Mouse (Mus musculus) MEL (cell line): Measurements from ENCODE around the gene Immp2l. TPM values are rescaled to one million over a fixed set of nuclear protein-coding genes. Genes with fewer than 3 reads are reported as not detected.

ENCODE experiments used
- DNase-seq: peaks from one replicate; pipeline ENCODE4 v3.0.0; 2011; ENCODE audit warnings: low read depth, low spot score
- H3K27ac ChIP-seq: 2 replicates; pipeline ENCODE4 v1.5.1; 2012; ENCODE audit warnings: low read depth, mild to moderate bottlenecking, control low read depth, low read length, moderate library complexity; ENCODE audit not compliant: control insufficient read depth
- H3K27me3 ChIP-seq, 2 experiments: fragments of 150-350 bp in 1 of 2; sonication (generic) in 1 of 2; 2 replicates each; pipeline ENCODE4 v1.6.1; 2012; ENCODE audit warnings: low read length in 2 of 2, mild to moderate bottlenecking in 2 of 2, improper control_type of control experiment in 1 of 2, moderate library complexity in 1 of 2; ENCODE audit not compliant: insufficient read depth in 2 of 2, control insufficient read depth in 1 of 2
- H3K36me3 ChIP-seq, 2 experiments: 2 replicates each; pipeline ENCODE4 v1.6.1; 2012 to 2014; ENCODE audit warnings: low read length in 2 of 2, improper control_type of control experiment in 1 of 2, inconsistent platforms in 1 of 2, mild to moderate bottlenecking in 1 of 2; ENCODE audit not compliant: insufficient read depth in 2 of 2, control insufficient read depth in 1 of 2
- H3K4me1 ChIP-seq, 2 experiments: fragments of 150-350 bp in 1 of 2; sonication (generic) in 1 of 2; 2 replicates each; pipeline ENCODE4 v1.6.1; 2012; ENCODE audit warnings: low read length in 2 of 2, improper control_type of control experiment in 1 of 2, mild to moderate bottlenecking in 1 of 2; ENCODE audit not compliant: insufficient read depth in 2 of 2, control insufficient read depth in 1 of 2
- H3K4me3 ChIP-seq, 2 experiments: fragments of 150-350 bp in 1 of 2; sonication (generic) in 1 of 2; 2 replicates each; pipeline ENCODE4 v1.5.1; 2012; ENCODE audit warnings: low read depth in 2 of 2, low read length in 2 of 2, mild to moderate bottlenecking in 2 of 2, moderate library complexity in 2 of 2, control low read depth in 1 of 2, improper control_type of control experiment in 1 of 2; ENCODE audit not compliant: control insufficient read depth in 1 of 2, insufficient read depth in 1 of 2
- H3K79me2 ChIP-seq: 2 replicates; pipeline ENCODE4 v1.6.1; 2012; ENCODE audit warnings: mild to moderate bottlenecking, low read length, moderate library complexity; ENCODE audit not compliant: control insufficient read depth, poor library complexity, insufficient read depth
- H3K9ac ChIP-seq: 2 replicates; pipeline ENCODE4 v1.6.1; 2012; ENCODE audit warnings: low read depth, mild to moderate bottlenecking, control low read depth, low read length, moderate library complexity; ENCODE audit not compliant: control insufficient read depth, poor library complexity, severe bottlenecking
- H3K9me3 ChIP-seq: fragments of 150-350 bp; sonication (generic); replicated peaks from 2 replicates; pipeline ENCODE4 v1.6.1; 2012; ENCODE audit warnings: mild to moderate bottlenecking, low read length, improper control_type of control experiment, moderate library complexity; ENCODE audit not compliant: insufficient read depth
- CHD1 ChIP-seq: IDR thresholded peaks from 2 replicates; pipeline ENCODE4 v1.6.1; 2012; ENCODE audit warnings: low read depth, mild to moderate bottlenecking, inconsistent platforms, low read length, improper control_type of control experiment
- CHD2 ChIP-seq: IDR thresholded peaks from 2 replicates; pipeline ENCODE4 v1.6.1; 2011; ENCODE audit warnings: low read length, improper control_type of control experiment
- CTCF ChIP-seq, 3 experiments: IDR thresholded peaks in 2 of 3; conservative IDR thresholded peaks in 1 of 3; 2 replicates each; pipeline ENCODE4 v1.5.1; 2011 to 2012; ENCODE audit warnings: low read length in 3 of 3, low read depth in 2 of 3, mild to moderate bottlenecking in 2 of 3, improper control_type of control experiment in 1 of 3, inconsistent platforms in 1 of 3, mixed read lengths in 1 of 3, moderate library complexity in 1 of 3; ENCODE audit not compliant: control insufficient read depth in 1 of 3, insufficient read depth in 1 of 3, poor library complexity in 1 of 3, severe bottlenecking in 1 of 3
- E2F4 ChIP-seq: IDR thresholded peaks from 2 replicates; pipeline ENCODE4 v1.6.1; 2011; ENCODE audit warnings: low read depth, low read length, improper control_type of control experiment, borderline replicate concordance
- ELF1 ChIP-seq: IDR thresholded peaks from 2 replicates; pipeline ENCODE4 v1.6.1; 2014; ENCODE audit warnings: low read depth, mild to moderate bottlenecking, inconsistent platforms, low read length, improper control_type of control experiment, moderate library complexity
- EP300 ChIP-seq, 2 experiments: IDR thresholded peaks; 2 replicates each; pipeline ENCODE4 v1.6.1; 2011; ENCODE audit warnings: improper control_type of control experiment in 2 of 2, low read length in 2 of 2, low read depth in 1 of 2, mild to moderate bottlenecking in 1 of 2
- ETS1 ChIP-seq: IDR thresholded peaks from 2 replicates; pipeline ENCODE4 v1.6.1; 2012; ENCODE audit warnings: low read depth, mild to moderate bottlenecking, inconsistent platforms, low read length, improper control_type of control experiment, moderate library complexity
- GABPA ChIP-seq: IDR thresholded peaks from 2 replicates; pipeline ENCODE4 v1.6.1; 2012; ENCODE audit warnings: low read depth, mild to moderate bottlenecking, inconsistent platforms, low read length, improper control_type of control experiment, moderate library complexity
- HCFC1 ChIP-seq: IDR thresholded peaks from 2 replicates; pipeline ENCODE4 v1.6.1; 2012; ENCODE audit warnings: low read depth, mild to moderate bottlenecking, inconsistent platforms, low read length, improper control_type of control experiment, moderate library complexity
- JUND ChIP-seq: IDR thresholded peaks from 2 replicates; pipeline ENCODE4 v1.6.1; 2011; ENCODE audit warnings: low read depth, mild to moderate bottlenecking, improper control_type of control experiment, low read length
- MAX ChIP-seq: IDR thresholded peaks from 2 replicates; pipeline ENCODE4 v1.6.1; 2011; ENCODE audit warnings: low read length, improper control_type of control experiment
- MEF2A ChIP-seq: IDR thresholded peaks from 2 replicates; pipeline ENCODE4 v1.6.1; 2014; ENCODE audit warnings: low read depth, mild to moderate bottlenecking, inconsistent platforms, low read length, improper control_type of control experiment; ENCODE audit not compliant: poor library complexity, insufficient replicate concordance, severe bottlenecking; ENCODE audit errors: extremely low read depth
- MXI1 ChIP-seq: IDR thresholded peaks from 2 replicates; pipeline ENCODE4 v1.6.1; 2011; ENCODE audit warnings: mild to moderate bottlenecking, low read depth, low read length, improper control_type of control experiment
- MYB ChIP-seq: IDR thresholded peaks from 2 replicates; pipeline ENCODE4 v1.6.1; 2011; ENCODE audit warnings: mild to moderate bottlenecking, low read depth, low read length, improper control_type of control experiment
- NELFE ChIP-seq: IDR thresholded peaks from 2 replicates; pipeline ENCODE4 v1.6.1; 2011; ENCODE audit warnings: low read depth, low read length, improper control_type of control experiment
- NRF1 ChIP-seq: IDR thresholded peaks from 2 replicates; pipeline ENCODE4 v1.6.1; 2014; ENCODE audit warnings: low read depth, mild to moderate bottlenecking, inconsistent platforms, low read length, improper control_type of control experiment, moderate library complexity; ENCODE audit not compliant: poor library complexity, insufficient read depth, severe bottlenecking
- POLR2A ChIP-seq, 2 experiments: IDR thresholded peaks; 2 replicates each; pipeline ENCODE4 v1.6.1; 2011 to 2012; ENCODE audit warnings: low read length in 2 of 2, mild to moderate bottlenecking in 2 of 2, control low read depth in 1 of 2, improper control_type of control experiment in 1 of 2, low read depth in 1 of 2, moderate library complexity in 1 of 2; ENCODE audit not compliant: control insufficient read depth in 1 of 2, insufficient read depth in 1 of 2, poor library complexity in 1 of 2
- POLR2AphosphoS2 ChIP-seq: IDR thresholded peaks from 2 replicates; pipeline ENCODE4 v1.6.1; 2011; ENCODE audit warnings: low read length, improper control_type of control experiment
- RCOR1 ChIP-seq: IDR thresholded peaks from 2 replicates; pipeline ENCODE4 v1.6.1; 2012; ENCODE audit warnings: low read depth, mild to moderate bottlenecking, inconsistent platforms, low read length, improper control_type of control experiment
- SIN3A ChIP-seq: IDR thresholded peaks from 2 replicates; pipeline ENCODE4 v1.6.1; 2012; ENCODE audit warnings: low read length, improper control_type of control experiment, inconsistent platforms
- TAL1 ChIP-seq: IDR thresholded peaks from 2 replicates; pipeline ENCODE4 v1.6.1; 2012; ENCODE audit warnings: mild to moderate bottlenecking, inconsistent platforms, low read length, moderate library complexity, mixed read lengths
- USF1 ChIP-seq: IDR thresholded peaks from 2 replicates; pipeline ENCODE4 v1.6.1; 2014; ENCODE audit warnings: low read depth, mild to moderate bottlenecking, inconsistent platforms, low read length, improper control_type of control experiment, moderate library complexity
- USF2 ChIP-seq, 2 experiments: IDR thresholded peaks; 2 replicates each; pipeline ENCODE4 v1.6.1; 2011 to 2012; ENCODE audit warnings: improper control_type of control experiment in 2 of 2, low read length in 2 of 2, borderline replicate concordance in 1 of 2, inconsistent platforms in 1 of 2, low read depth in 1 of 2, mild to moderate bottlenecking in 1 of 2; ENCODE audit not compliant: insufficient read depth in 1 of 2
- ZC3H11A ChIP-seq: IDR thresholded peaks from 2 replicates; pipeline ENCODE4 v1.6.1; 2012; ENCODE audit warnings: low read depth, mild to moderate bottlenecking, inconsistent platforms, low read length, improper control_type of control experiment
- ZKSCAN1 ChIP-seq: IDR thresholded peaks from 2 replicates; pipeline ENCODE4 v1.6.1; 2012; ENCODE audit warnings: low read depth, mild to moderate bottlenecking, inconsistent platforms, low read length, improper control_type of control experiment, moderate library complexity
- polyA plus RNA-seq, 2 experiments: library from polyadenylated mRNA; stranded (reverse) in 1 of 2; unstranded in 1 of 2; fragments of >175 nt in 1 of 2; fragments of >200 nt in 1 of 2; gene quantifications; 2 replicates each; pipeline versions ENCODE4 v1.2.1 to v1.2.4; 2012; ENCODE audit warnings: low replicate concordance in 2 of 2, low read depth in 1 of 2; ENCODE audit not compliant: insufficient read length in 2 of 2, insufficient read depth in 1 of 2, missing spikeins in 1 of 2
- total RNA-seq: library from RNA; depleted of rRNA; stranded (reverse); fragments of 300-350 nt; gene quantifications from 2 replicates; pipeline ENCODE4 v1.2.3, GENCODE M21; 2012

The Immp2l gene
- total and polyA plus RNA-seq, 3 experiments: 4.0 to 5.0 TPM; not detected in 1

GRCm38 (mm10) chr12:41347494-41347893 is 323.6 kb downstream of the Immp2l start:
- TF ChIP-seq TAL1: no peak
- TF ChIP-seq MXI1: no peak
- no peak for TF ChIP-seq E2F4
- TF ChIP-seq EP300 (IDR thresholded peaks at IDR 0.05; ENCODE audit: low read depth in 1 of 2, low read length in 2 of 2): no peak
- no peak for TF ChIP-seq ELF1
- no peak for TF ChIP-seq NELFE
- no peak for TF ChIP-seq CHD1
- no peak for TF ChIP-seq ZKSCAN1
- no peak for TF ChIP-seq JUND
- TF ChIP-seq GABPA: no peak
- no peak for TF ChIP-seq USF2 (IDR thresholded peaks at IDR 0.05; ENCODE audit: borderline replicate concordance in 1 of 2, insufficient read depth in 1 of 2, low read depth in 1 of 2, low read length in 2 of 2)
- no peak for TF ChIP-seq MYB
- no peak for TF ChIP-seq ETS1
- no peak for TF ChIP-seq RCOR1
- no peak for TF ChIP-seq HCFC1
- TF ChIP-seq MAX: no peak
- no peak for TF ChIP-seq NRF1
- no peak for TF ChIP-seq POLR2AphosphoS2
- Histone ChIP-seq H3K9me3 (no peaks in the 10 kb centered on the region), H3K4me1 (peaks cover 0 to 5% of the 10 kb centered on the region in 2 experiments; a peak in 3 of 4 replicates), H3K27ac (no peak overlapping the region), H3K79me2 (no peaks in the 10 kb centered on the region), H3K36me3 (peaks cover 0 to 7% of the 10 kb centered on the region in 2 experiments; a peak in 2 of 4 replicates), H3K27me3 (no peaks in the 10 kb centered on the region), H3K9ac (no peak overlapping the region), H3K4me3 (no peak overlapping the region)
- no peak for DNase-seq

GRCm38 (mm10) chr12:41349386-41349785 is 325.5 kb downstream of the Immp2l start:
- no peak overlapping the region for H3K9ac ChIP-seq
- H3K9me3 ChIP-seq: no peaks in the 10 kb centered on the region
- DNase-seq: peak; percentile 30
- peaks cover 0 to 7% of the 10 kb centered on the region in 2 experiments; a peak in 2 of 4 replicates for H3K36me3 ChIP-seq
- H3K27me3 ChIP-seq: no peaks in the 10 kb centered on the region
- no peaks in the 10 kb centered on the region for H3K79me2 ChIP-seq
- TF ChIP-seq EP300 (IDR thresholded peaks at IDR 0.05; ENCODE audit: low read depth in 1 of 2, low read length in 2 of 2) (no peak), USF1 (no peak), MAX (no peak), GABPA (no peak), JUND (no peak), ZC3H11A (no peak), MYB (no peak), SIN3A (no peak), USF2 (IDR thresholded peaks at IDR 0.05; ENCODE audit: borderline replicate concordance in 1 of 2, insufficient read depth in 1 of 2, low read depth in 1 of 2, low read length in 2 of 2) (no peak), MEF2A (no peak), CHD2 (no peak), TAL1 (no peak), POLR2A (IDR thresholded peaks at IDR 0.05; ENCODE audit: control insufficient read depth in 1 of 2, insufficient read depth in 1 of 2, low read depth in 1 of 2, low read length in 2 of 2, poor library complexity in 1 of 2) (no peak), CTCF (IDR thresholded peaks at IDR 0.05 in 2 of 3, conservative IDR thresholded peaks at IDR 0.05 in 1 of 3; ENCODE audit: control insufficient read depth in 1 of 3, insufficient read depth in 1 of 3, low read depth in 2 of 3, low read length in 3 of 3, poor library complexity in 1 of 3, severe bottlenecking in 1 of 3) (no peak)
- no peak overlapping the region for H3K27ac ChIP-seq
- peaks cover 0 to 5% of the 10 kb centered on the region in 2 experiments; a peak in 3 of 4 replicates for H3K4me1 ChIP-seq
- H3K4me3 ChIP-seq: peak overlapping the region; percentile 11 to 23; a peak in 3 of 4 replicates
